Mouse (Mus musculus) B cell, adult 2 months (primary cell): ENCODE results near the gene Gtpbp2.

Source experiments
- DNase-seq, 2 experiments: peaks; one replicate each; pipeline ENCODE4 v3.0.0; 2022

Gene Gtpbp2

DNA sequence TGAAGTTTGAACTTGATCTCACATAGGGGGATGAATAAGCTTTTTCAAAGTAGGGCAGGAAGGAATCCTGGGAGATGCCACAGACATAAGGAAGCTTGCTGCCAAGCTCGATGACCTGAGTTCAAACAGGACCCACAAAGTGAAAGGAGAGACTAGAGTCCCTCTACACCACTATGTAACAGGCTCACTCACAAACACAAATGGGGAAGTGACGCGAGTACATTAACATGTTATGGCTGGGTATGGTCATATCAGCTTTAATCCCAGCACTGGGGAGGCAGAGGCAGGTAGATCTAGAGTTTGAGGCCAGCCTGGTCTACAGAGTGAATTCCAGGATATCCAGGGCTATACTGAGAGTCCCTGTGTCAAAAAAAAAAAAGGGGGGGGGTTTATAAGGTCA lies 6.5 kb upstream of the Gtpbp2 start:
- peak; percentile 31 to 45 for DNase-seq

DNA sequence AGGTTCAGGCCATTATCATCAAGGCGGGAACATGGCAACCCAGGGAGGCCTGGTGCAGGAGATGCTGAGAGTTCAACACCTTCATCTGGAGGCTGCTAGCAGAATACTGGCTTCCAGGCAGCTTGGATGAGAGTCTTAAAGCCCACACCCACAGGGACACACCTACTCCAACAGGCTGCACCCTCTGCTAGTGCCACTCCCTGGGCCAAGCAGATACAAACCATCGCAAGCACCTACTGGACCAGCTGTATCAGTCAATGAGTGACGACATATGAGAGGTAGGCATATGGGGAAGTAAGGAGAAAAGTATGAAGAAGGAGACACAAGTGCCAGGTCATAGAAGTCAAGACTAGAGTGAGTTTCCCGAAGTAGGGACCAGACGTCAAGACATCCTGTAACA lies 4.2 kb upstream of the Gtpbp2 start:
- no peak for DNase-seq

DNA sequence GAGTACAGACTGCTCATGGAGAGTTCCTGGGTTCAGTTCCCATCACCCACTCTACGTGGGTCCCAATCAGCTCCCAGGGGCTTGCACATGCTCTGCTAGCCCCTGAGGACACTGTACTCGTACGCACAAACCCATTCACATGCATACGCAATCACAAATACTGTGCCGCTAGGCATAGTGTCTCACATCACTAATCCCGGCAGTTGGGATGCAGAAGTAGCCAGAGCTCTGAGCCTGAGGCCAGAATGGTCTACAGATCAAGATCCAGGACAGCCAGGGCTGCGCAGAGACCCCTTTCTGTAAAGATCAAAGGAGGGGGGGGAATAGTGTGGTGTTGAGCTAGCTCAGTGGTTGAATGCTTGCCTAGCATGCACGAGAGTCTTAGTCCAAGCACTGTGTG lies 3.7 kb upstream of the Gtpbp2 start:
- DNase-seq, result no peak

DNA sequence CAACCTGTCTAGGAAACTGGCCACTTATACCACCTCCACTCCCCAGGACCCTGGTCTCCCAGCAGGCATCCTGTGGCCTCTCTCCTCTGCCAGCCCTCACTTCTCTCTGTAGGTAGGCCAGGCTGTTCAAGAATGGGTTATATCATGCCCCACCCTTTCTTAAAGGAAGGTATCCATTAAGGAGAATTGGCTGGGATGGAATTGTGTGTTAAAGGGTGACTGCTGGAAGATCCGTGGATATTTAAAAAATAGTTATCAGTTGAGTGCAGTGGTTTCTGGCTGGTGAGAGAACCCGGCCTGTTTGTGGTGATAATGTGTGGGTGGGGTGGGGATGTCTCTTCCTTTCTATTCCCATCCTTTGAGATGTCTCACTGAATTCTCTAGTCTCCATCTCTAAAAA lies 1.6 kb upstream of the Gtpbp2 start:
- DNase-seq, result no peak

DNA sequence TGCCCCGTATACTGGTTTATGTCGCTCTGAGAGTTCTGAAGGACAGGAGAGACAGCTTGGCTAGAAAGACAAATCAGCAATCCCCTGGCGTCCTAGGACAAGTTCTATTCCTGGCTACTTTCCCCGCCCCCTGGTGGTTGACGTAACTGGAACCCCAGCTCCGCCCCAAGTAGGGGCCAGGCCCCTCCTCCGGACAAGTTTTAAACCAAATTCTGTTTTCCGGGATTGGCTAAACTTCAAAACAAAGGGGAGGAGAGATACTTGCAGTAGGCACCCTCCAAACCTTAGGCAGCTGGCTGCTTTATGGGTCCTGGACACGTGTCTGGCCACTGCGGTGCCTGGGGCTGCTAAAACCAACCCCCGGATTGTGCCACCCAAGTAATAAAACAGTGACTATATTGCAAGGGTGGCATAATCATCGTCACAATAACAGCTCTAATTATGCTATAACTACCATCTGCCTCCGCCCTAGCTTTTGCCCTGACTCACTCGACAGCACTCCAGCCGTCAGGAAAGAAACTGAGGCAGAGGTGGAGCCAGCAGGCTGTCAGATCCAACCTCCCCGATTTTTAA lies 656 bp upstream of the Gtpbp2 start:
- DNase-seq, result peak; percentile 92 to 94

GRCm38 (mm10) chr17:46161179-46161578 lies 347 bp downstream of the Gtpbp2 start:
- DNase-seq, result no peak

DNA sequence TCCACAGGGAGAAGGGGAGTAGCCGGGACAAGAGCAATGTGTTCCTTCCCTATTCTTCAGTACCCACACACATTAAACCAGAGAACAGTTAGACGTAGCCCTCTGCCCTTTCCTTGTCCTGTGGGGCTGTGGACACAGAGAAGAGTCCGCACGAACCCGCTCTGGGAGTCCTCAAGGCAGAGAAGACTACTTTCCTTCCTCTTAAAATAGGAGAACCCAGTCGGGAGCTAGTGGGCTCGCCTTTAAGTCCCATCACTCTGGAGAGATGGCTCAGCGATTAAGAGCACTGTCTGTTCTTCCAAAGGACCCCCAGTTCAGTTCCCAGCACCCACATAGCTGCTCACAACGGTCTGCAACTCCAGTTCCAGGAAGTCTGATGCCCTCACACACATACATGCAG lies 878 bp downstream of the Gtpbp2 start:
- no peak for DNase-seq

GRCm38 (mm10) chr17:46162551-46162950 lies 1.7 kb downstream of the Gtpbp2 start:
- no peak for DNase-seq

DNA sequence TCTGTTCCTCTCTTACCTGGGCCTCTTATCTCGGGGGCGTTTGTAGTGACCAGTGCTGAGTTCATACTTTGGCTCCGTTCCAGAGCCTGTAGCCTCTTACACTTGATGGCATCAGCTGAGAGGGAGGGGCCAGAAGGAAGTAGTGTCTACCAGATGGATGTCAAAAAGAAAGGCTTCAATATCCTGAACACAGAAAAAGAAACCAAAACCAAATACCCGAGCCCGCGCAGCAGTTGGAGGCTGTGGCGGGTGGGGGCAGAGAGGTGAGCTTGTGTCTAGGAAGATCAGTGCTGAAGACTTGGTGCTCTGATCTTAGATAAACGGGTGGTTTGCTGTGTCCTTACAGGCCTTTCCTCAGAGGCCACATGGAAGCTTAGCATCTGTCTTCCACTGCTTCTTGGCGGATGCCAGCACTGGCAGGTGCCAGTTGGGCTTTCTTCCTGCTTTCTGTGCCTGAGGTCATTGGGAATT lies 2.2 kb downstream of the Gtpbp2 start:
- DNase-seq, result peak; percentile 73

GRCm38 (mm10) chr17:46164301-46164700 lies 3.5 kb downstream of the Gtpbp2 start:
- DNase-seq, result no peak

- no peak for DNase-seq
Measured at GRCm38 (mm10) chr17:46164791-46165190, 4.0 kb downstream of the Gtpbp2 start.

- DNase-seq, result no peak
Measured at GRCm38 (mm10) chr17:46165460-46165859, 4.6 kb downstream of the Gtpbp2 start.

DNA sequence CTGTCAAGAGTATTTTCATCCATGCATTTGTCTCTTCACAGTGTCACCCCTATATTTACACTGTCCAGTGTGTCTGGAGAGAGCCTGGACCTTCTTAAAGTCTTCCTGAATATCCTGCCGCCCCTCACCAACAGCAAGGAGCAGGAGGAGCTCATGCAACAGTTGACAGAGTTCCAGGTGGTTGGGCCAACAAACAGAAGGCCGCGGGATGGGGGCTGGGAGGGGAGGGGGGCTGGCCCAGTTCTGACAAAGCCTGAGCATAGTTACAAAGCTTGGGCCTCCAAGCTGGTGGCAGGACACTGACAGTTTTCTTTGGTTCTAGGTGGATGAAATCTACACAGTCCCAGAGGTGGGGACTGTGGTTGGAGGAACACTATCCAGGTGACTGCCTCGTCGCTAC lies 5.4 kb downstream of the Gtpbp2 start:
- no peak for DNase-seq

DNA sequence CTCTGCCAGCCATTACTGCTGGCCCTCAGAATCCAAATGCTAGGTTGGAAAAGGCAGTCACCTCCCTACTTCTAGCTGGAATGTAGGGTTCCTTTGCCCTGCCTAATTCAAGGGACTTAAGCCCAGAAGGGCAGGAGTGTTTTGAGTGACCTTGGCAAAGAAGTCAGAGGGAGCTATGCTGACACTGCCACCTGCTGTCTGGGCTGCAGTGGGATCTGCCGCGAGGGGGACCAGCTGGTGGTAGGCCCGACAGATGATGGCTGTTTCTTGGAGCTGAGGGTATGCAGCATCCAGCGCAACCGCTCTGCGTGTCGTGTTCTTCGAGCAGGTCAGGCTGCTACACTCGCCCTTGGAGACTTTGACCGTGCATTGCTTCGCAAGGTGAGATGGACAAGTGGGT lies 6.2 kb downstream of the Gtpbp2 start:
- no peak for DNase-seq

- DNase-seq, result no peak
Measured at GRCm38 (mm10) chr17:46168318-46168717, 7.5 kb downstream of the Gtpbp2 start.

- DNase-seq, result no peak
Measured at GRCm38 (mm10) chr17:46168768-46169167, 7.9 kb downstream of the Gtpbp2 start.

DNA sequence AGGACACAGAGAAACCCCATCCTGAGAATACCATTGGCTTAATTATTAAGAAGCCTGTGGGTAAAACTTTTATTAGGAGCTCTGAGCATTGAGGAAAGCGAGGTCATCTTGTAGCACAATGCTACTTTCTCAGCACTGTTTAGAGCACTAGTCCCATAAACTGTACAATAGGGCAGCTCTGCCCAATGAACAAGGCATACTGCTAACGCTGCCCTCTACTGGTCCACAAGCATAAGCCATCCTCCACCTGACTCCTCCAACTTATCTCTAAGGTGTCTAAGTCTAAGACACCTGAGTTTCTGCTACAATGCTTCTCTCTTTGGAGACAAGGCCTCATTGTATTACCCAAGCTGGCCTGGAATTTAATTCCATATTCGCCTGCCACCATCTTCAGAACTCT lies 9.7 kb downstream of the Gtpbp2 start:
- DNase-seq, result peak; percentile 60 to 64

DNA sequence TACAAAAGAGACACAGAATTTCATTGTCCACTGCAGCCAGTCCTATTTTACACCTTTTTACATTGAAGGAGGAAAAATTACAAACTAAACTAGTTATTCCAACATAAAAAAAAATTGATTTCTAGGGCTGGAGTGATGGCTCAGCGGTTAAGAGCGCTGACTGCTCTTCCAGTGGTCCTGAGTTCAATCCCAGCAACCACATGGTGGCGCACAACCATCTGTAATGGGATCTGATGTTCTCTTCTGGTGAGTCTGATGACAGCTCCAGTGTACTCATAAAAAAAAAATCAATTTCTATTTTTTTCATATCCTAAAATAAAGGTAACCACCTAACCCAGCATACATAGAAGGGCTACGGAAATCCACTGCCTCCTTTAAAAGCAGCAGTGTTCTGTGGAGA lies 21.4 kb downstream of the Gtpbp2 start:
- DNase-seq, result peak in 1 of 2 experiments; percentile 24

DNA sequence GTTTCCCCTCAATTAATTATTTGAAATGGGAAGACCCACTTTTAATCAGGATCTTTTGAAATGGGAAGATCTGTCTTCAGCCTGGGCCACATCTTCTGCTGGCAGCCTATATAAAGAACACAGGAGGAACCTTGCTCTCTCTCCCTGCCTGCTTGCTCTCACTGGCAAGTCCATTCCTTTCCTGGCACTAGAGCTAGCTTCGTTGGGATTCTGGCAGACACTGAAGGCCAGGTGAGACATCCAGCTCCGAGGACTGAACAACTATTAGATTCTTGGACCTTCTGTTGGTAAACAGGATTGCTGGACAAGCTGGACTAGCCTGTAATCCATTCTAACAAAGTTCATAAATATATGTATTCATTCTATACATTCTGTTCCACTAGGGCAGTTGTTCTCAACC lies 28.0 kb downstream of the Gtpbp2 start:
- DNase-seq, result no peak

GRCm38 (mm10) chr17:46201151-46201550 lies 40.3 kb downstream of the Gtpbp2 start:
- peak; percentile 5 to 6 for DNase-seq

- peak; percentile 94 to 95 for DNase-seq
Measured at GRCm38 (mm10) chr17:46202421-46203071, 41.7 kb downstream of the Gtpbp2 start, which contains the start of the genes Polh and Xpo5. TSS of gene Polh (minus strand) at chr17:46202645. TSS of gene Xpo5 (plus strand) at chr17:46202782.

DNA sequence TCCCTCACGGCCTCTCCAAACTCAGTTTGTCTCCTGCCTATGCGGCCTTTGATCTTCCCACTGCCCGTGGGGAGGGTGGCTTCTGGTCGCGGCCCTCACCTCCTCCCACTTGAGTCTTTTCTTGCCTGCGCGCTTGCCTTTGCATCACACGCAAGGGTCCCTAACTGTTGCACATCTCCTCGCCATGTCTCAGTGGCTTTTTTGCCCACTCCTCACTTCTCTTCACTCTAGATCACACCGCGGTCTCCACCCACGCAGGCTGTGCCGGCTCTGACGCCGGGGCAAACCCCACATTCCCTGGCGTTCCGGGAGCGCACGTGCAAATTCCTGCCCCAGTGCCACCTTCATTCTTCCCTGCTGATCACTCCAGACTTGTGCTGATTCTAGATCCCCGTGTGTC lies 42.2 kb downstream of the Gtpbp2 start:
- peak in 1 of 2 experiments; percentile 14 for DNase-seq

GRCm38 (mm10) chr17:46206676-46207075 lies 45.8 kb downstream of the Gtpbp2 start:
- DNase-seq, result no peak

- DNase-seq, result no peak
Measured at GRCm38 (mm10) chr17:46210550-46210949, 49.7 kb downstream of the Gtpbp2 start.
